Mouse (Mus musculus) inflammation-experienced regulatory T-cells, adult 6 months (primary cell): Measurements from ENCODE around the gene Susd4. TPM values are rescaled to one million over a fixed set of nuclear protein-coding genes. Genes with fewer than 3 reads are reported as not detected.

Experiments
- ATAC-seq: one replicate; pipeline ENCODE4 v1.8.0; 2017
- polyA plus RNA-seq, 3 experiments: library from polyadenylated mRNA; unstranded; fragments of 100-300 nt; shearing (Covaris generic); gene quantifications; one replicate each; pipeline ENCODE4 v1.2.1; 2017

Susd4 gene
- polyA plus RNA-seq, 3 experiments from 2014 or later, result 3.9 to 5.5 TPM; not detected in 1

GRCm38 (mm10) chr1:182922824-182923223 is 159.2 kb downstream of the Susd4 start:
- no peak for ATAC-seq

DNA sequence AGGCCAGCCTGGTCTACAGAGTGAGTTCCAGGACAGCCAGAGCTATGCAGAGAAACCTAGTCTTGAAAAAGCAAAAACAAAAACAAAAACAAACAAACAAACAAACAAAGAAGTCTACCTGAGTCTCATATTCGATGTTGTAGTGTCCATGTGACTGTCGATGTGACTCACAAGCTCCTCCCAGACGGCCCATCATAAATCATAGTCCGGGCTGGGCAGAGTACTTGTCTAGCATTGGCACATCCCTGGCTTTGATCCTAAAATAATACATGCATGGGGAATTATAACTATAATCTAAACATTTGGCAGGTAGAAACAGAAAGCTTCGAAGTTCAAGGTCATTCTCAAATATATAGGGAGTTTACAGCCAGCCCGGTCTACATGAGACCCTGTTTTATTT is 162.8 kb downstream of the Susd4 start:
- no peak for ATAC-seq

- no peak for ATAC-seq
Measured at GRCm38 (mm10) chr1:182927878-182928851, 164.5 kb downstream of the Susd4 start.

- ATAC-seq, result no peak
Measured at GRCm38 (mm10) chr1:182935469-182935868, 171.8 kb downstream of the Susd4 start.

DNA sequence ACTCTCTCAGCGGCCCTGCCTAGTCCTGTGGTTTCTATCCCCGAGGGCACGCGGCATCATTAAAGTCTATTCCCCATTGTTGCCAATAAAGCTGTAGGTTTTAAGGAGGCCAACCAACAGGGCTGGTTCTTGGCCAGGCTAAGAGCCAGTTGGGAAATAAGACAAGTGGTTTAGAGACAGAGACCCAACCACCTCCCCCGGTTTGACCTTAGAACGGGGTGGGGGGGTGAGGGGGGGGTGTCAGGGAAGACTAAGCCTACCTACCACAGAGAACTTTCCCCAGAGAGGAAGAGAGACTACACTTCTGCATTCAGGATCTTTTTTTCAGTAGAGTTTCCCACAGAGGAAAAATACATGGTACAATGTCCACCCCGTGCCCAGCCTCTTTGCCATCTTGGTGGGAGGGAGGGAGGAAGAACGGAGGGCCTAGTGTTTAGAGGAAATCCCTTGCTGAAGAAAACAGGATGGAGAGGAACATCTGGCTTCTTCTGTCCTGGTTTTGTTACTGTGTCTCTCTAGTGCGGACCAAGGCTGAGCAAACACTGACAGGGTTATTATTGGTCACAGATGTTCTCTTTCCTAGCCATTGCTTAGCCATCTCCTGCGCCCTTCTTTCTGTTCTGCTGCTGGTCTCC is 173.9 kb downstream of the Susd4 start:
- ATAC-seq, result no peak

DNA sequence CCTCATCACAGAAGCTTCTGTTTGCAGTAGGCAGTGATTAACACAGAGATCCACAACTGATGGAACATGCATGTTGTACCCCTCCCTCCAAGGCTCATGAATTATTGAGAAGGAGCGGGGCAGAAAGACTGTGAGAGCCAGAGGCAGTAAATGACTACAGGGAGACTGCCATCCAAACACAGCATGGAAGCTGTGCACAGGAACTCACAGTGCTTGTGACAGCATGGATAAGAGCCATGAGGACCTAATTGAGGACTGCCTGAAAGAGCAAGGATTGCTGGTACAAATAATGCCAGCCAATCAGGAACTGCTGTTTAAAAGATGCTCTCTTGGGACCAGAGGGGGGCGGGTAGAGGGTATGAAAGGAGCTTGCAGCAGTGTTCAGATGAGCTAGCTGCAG is 178.3 kb downstream of the Susd4 start:
- ATAC-seq, result no peak

DNA sequence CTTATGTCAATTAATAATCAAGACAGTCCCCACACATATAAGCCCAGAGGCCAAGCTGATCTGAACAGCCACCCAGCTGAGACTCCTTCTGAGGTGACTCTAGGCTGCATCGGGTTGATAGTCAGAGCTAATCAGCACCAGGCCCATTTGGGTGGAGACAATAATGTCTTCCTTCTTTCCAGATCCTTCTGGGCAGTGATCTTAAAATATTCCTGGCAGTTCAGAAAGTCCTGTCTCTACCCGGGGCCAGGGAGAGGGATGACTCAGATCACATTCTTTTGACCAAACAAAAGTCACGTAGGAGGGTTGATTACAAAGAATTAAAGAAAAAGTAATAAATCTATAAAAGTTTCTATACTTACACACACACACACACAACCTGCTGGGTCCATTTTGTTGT is 180.3 kb downstream of the Susd4 start:
- no peak for ATAC-seq

- ATAC-seq, result no peak
Measured at GRCm38 (mm10) chr1:182944638-182945037, 181.0 kb downstream of the Susd4 start.

GRCm38 (mm10) chr1:182945561-182945960 is 181.9 kb downstream of the Susd4 start:
- no peak for ATAC-seq

Other genes starting within 250 kb of the Susd4 start
- gene Capn2, start 246.3 kb upstream of the Susd4 start, polyA plus RNA-seq, result 10 to 100 TPM; 24.1 to 68.6 (median 38.1) TPM
- gene Capn8, start 198.9 kb upstream of the Susd4 start, polyA plus RNA-seq, result not detected
- gene Ccdc185, start 14.7 kb upstream of the Susd4 start, polyA plus RNA-seq, result not detected
- not detected for gene Tlr5, start 190.9 kb downstream of the Susd4 start, polyA plus RNA-seq